Mouse (Mus musculus) brain, embryonic 14.5 days (tissue): ENCODE data around the gene N4bp3.

ENCODE experiments used
- CTCF ChIP-seq: fragments of 200-500 bp; IDR thresholded peaks from 2 replicates; pipeline ENCODE4 v1.5.1; 2012; ENCODE audit warnings: inconsistent platforms, mild to moderate bottlenecking, moderate library complexity, borderline replicate concordance; ENCODE audit not compliant: insufficient read depth, insufficient read length; ENCODE audit errors: extremely low read depth
- POLR2A ChIP-seq: fragments of 200-500 bp; IDR thresholded peaks from 2 replicates; pipeline ENCODE4 v1.6.1; 2012; ENCODE audit warnings: mild to moderate bottlenecking, inconsistent platforms, borderline replicate concordance; ENCODE audit not compliant: poor library complexity, insufficient read depth, insufficient read length, severe bottlenecking; ENCODE audit errors: extremely low read depth

- TF ChIP-seq CTCF (no peak), POLR2A (no peak)
Observed at GRCm38 (mm10) chr11:51652889-51653418, 2.3 kb upstream of the N4bp3 start.
